Mouse (Mus musculus) forebrain, embryonic 16.5 days (tissue): ENCODE data around the gene Txn2. TPM values are rescaled to one million over a fixed set of nuclear protein-coding genes. Genes with fewer than 3 reads are reported as not detected.

Experiments
- ATAC-seq: fragments of 200-750 bp; cut with Nextera tagmentation; 2 replicates; pipeline ENCODE4 v1.8.0; 2017; ENCODE audit warnings: mild to moderate bottlenecking, moderate library complexity
- H3K27ac ChIP-seq: fragments of 300-500 bp; sonication (generic); 2 replicates; pipeline ENCODE4 v1.5.1; 2014; ENCODE audit warnings: low read length, control low read depth
- H3K27me3 ChIP-seq: fragments of 300-500 bp; sonication (generic); replicated peaks from 2 replicates; pipeline ENCODE4 v1.6.1; 2014; ENCODE audit warnings: low read length; ENCODE audit not compliant: control insufficient read depth, insufficient read depth
- H3K36me3 ChIP-seq: fragments of 300-500 bp; sonication (generic); 2 replicates; pipeline ENCODE4 v1.6.1; 2014; ENCODE audit not compliant: control insufficient read depth, insufficient read depth
- H3K4me1 ChIP-seq: fragments of 300-500 bp; sonication (generic); replicated peaks from 2 replicates; pipeline ENCODE4 v1.6.1; 2014; ENCODE audit warnings: low read length; ENCODE audit not compliant: control insufficient read depth, insufficient read depth
- H3K4me2 ChIP-seq: fragments of 300-500 bp; sonication (generic); 2 replicates; pipeline ENCODE4 v1.6.1; 2014; ENCODE audit warnings: mild to moderate bottlenecking, low read length, control low read depth
- H3K4me3 ChIP-seq: fragments of 300-500 bp; sonication (generic); replicated peaks from 2 replicates; pipeline ENCODE4 v1.5.1; 2014; ENCODE audit warnings: mild to moderate bottlenecking, low read length, control low read depth
- H3K9ac ChIP-seq: fragments of 300-500 bp; sonication (generic); replicated peaks from 2 replicates; pipeline ENCODE4 v1.6.1; 2014; ENCODE audit warnings: low read depth, low read length, control low read depth
- H3K9me3 ChIP-seq: fragments of 300-500 bp; sonication (generic); 2 replicates; pipeline ENCODE4 v1.6.1; 2016; ENCODE audit warnings: low read length; ENCODE audit not compliant: control insufficient read depth
- WGBS: fragments of 180-500 bp; shearing (Covaris S2); extraction: QIAGEN DNeasy Blood & Tissue Kit; methylation state at CpG from one replicate; pipeline ENCODE4 v1.1.7; 2014; 5-methylcytosine and 5-hydroxymethylcytosine counted together
- polyA plus RNA-seq: library from polyadenylated mRNA; unstranded; fragments of >200 nt; fragmentation: Nextera tagmentation; extraction: Ambion mirVana; gene quantifications from 2 replicates; pipeline ENCODE4 v1.2.1, GENCODE M21; 2015

Gene Txn2
- polyA plus RNA-seq, 1 experiment from 2014 or later: 237 TPM

- 99% methylated on average over 4 of the region's 5 CpGs for WGBS
- H3K9ac ChIP-seq: no peak overlapping the region
- no peak overlapping the region for H3K27ac ChIP-seq
- no peak for ATAC-seq
- no peak overlapping the region for H3K4me3 ChIP-seq
- no peaks in the 10 kb centered on the region for H3K4me1 ChIP-seq
- H3K27me3 ChIP-seq: no peaks in the 10 kb centered on the region
- H3K4me2 ChIP-seq: no peak overlapping the region
- no peaks in the 10 kb centered on the region for H3K9me3 ChIP-seq
- H3K36me3 ChIP-seq: no peaks in the 10 kb centered on the region
Observed at GRCm38 (mm10) chr15:77886369-77887092, 42.3 kb downstream of the Txn2 start.

- 90% methylated on average over 4 of the region's 4 CpGs for WGBS
- Histone ChIP-seq H3K9ac (no peak overlapping the region), H3K36me3 (no peaks in the 10 kb centered on the region), H3K27me3 (no peaks in the 10 kb centered on the region), H3K4me3 (no peak overlapping the region), H3K27ac (no peak overlapping the region), H3K4me2 (no peak overlapping the region), H3K4me1 (no peaks in the 10 kb centered on the region), H3K9me3 (no peaks in the 10 kb centered on the region)
- no peak for ATAC-seq
Observed at GRCm38 (mm10) chr15:77885945-77886344, 42.9 kb downstream of the Txn2 start.

GRCm38 (mm10) chr15:77885159-77885558 is 43.6 kb downstream of the Txn2 start:
- WGBS: 88% methylated on average over 6 of the region's 6 CpGs

GRCm38 (mm10) chr15:77883697-77884010 is 45.2 kb downstream of the Txn2 start:
- H3K27ac ChIP-seq: no peak overlapping the region

More at GRCm38 (mm10) chr15:77885159-77885558, 43.6 kb downstream of the Txn2 start:
- Histone ChIP-seq H3K9me3 (no peaks in the 10 kb centered on the region), H3K27me3 (no peaks in the 10 kb centered on the region), H3K4me3 (no peak overlapping the region), H3K36me3 (no peaks in the 10 kb centered on the region), H3K4me2 (no peak overlapping the region), H3K4me1 (no peaks in the 10 kb centered on the region), H3K9ac (no peak overlapping the region), H3K27ac (no peak overlapping the region)
- ATAC-seq: no peak

GRCm38 (mm10) chr15:77882797-77883696 is 45.8 kb downstream of the Txn2 start:
- no peaks in the 10 kb centered on the region for H3K4me1 ChIP-seq
- H3K9me3 ChIP-seq: no peaks in the 10 kb centered on the region
- H3K4me2 ChIP-seq: no peak overlapping the region
- no peaks in the 10 kb centered on the region for H3K27me3 ChIP-seq
- no peak for ATAC-seq
- no peak overlapping the region for H3K27ac ChIP-seq
- no peak overlapping the region for H3K4me3 ChIP-seq
- WGBS: 21% methylated on average over 16 of the region's 17 CpGs
- H3K36me3 ChIP-seq: no peaks in the 10 kb centered on the region
- H3K9ac ChIP-seq: no peak overlapping the region

More at GRCm38 (mm10) chr15:77883697-77884010, 45.2 kb downstream of the Txn2 start:
- ATAC-seq: no peak
- no peak overlapping the region for H3K4me3 ChIP-seq
- no peak overlapping the region for H3K9ac ChIP-seq
- H3K9me3 ChIP-seq: no peaks in the 10 kb centered on the region
- no peaks in the 10 kb centered on the region for H3K36me3 ChIP-seq
- H3K4me2 ChIP-seq: no peak overlapping the region
- no peaks in the 10 kb centered on the region for H3K27me3 ChIP-seq
- no peaks in the 10 kb centered on the region for H3K4me1 ChIP-seq
- WGBS: 73% methylated on average over 4 of the region's 4 CpGs

GRCm38 (mm10) chr15:77882297-77882696 is 46.5 kb downstream of the Txn2 start:
- H3K9me3 ChIP-seq: no peaks in the 10 kb centered on the region
- ATAC-seq: no peak
- H3K4me1 ChIP-seq: no peaks in the 10 kb centered on the region
- H3K4me3 ChIP-seq: no peak overlapping the region
- H3K4me2 ChIP-seq: no peak overlapping the region
- WGBS: 64% methylated on average over 6 of the region's 6 CpGs
- H3K36me3 ChIP-seq: no peaks in the 10 kb centered on the region
- no peak overlapping the region for H3K9ac ChIP-seq
- H3K27ac ChIP-seq: no peak overlapping the region
- no peaks in the 10 kb centered on the region for H3K27me3 ChIP-seq

- Histone ChIP-seq H3K36me3 (no peaks in the 10 kb centered on the region), H3K27me3 (no peaks in the 10 kb centered on the region), H3K4me2 (no peak overlapping the region), H3K9ac (no peak overlapping the region), H3K9me3 (no peaks in the 10 kb centered on the region), H3K4me1 (no peaks in the 10 kb centered on the region), H3K27ac (no peak overlapping the region), H3K4me3 (no peak overlapping the region)
- ATAC-seq: no peak
- WGBS: 69% methylated on average over 5 of the region's 5 CpGs
Observed at GRCm38 (mm10) chr15:77881698-77882097, 47.1 kb downstream of the Txn2 start.

GRCm38 (mm10) chr15:77880738-77881137 is 48.1 kb downstream of the Txn2 start:
- H3K9me3 ChIP-seq: no peaks in the 10 kb centered on the region
- H3K27me3 ChIP-seq: no peaks in the 10 kb centered on the region
- no peak overlapping the region for H3K9ac ChIP-seq
- H3K4me3 ChIP-seq: no peak overlapping the region
- H3K27ac ChIP-seq: no peak overlapping the region
- 89% methylated on average over 5 of the region's 5 CpGs for WGBS
- ATAC-seq: no peak
- H3K4me2 ChIP-seq: no peak overlapping the region
- no peaks in the 10 kb centered on the region for H3K4me1 ChIP-seq
- no peaks in the 10 kb centered on the region for H3K36me3 ChIP-seq

- 82% methylated on average over 3 of the region's 3 CpGs for WGBS
- Histone ChIP-seq H3K4me1 (no peaks in the 10 kb centered on the region), H3K4me2 (no peak overlapping the region), H3K27ac (no peak overlapping the region), H3K4me3 (no peak overlapping the region), H3K9ac (no peak overlapping the region), H3K9me3 (no peaks in the 10 kb centered on the region), H3K27me3 (no peaks in the 10 kb centered on the region), H3K36me3 (no peaks in the 10 kb centered on the region)
- ATAC-seq: no peak
Observed at GRCm38 (mm10) chr15:77879756-77880155, 49.0 kb downstream of the Txn2 start.
